Mouse (Mus musculus): ENCODE data around the gene Fam122a. TPM values are rescaled to one million over a fixed set of nuclear protein-coding genes. Genes with fewer than 3 reads are reported as not detected.

The Fam122a gene
- polyA plus RNA-seq, 1 experiment from 2014 or later: 58.6 TPM

DNA sequence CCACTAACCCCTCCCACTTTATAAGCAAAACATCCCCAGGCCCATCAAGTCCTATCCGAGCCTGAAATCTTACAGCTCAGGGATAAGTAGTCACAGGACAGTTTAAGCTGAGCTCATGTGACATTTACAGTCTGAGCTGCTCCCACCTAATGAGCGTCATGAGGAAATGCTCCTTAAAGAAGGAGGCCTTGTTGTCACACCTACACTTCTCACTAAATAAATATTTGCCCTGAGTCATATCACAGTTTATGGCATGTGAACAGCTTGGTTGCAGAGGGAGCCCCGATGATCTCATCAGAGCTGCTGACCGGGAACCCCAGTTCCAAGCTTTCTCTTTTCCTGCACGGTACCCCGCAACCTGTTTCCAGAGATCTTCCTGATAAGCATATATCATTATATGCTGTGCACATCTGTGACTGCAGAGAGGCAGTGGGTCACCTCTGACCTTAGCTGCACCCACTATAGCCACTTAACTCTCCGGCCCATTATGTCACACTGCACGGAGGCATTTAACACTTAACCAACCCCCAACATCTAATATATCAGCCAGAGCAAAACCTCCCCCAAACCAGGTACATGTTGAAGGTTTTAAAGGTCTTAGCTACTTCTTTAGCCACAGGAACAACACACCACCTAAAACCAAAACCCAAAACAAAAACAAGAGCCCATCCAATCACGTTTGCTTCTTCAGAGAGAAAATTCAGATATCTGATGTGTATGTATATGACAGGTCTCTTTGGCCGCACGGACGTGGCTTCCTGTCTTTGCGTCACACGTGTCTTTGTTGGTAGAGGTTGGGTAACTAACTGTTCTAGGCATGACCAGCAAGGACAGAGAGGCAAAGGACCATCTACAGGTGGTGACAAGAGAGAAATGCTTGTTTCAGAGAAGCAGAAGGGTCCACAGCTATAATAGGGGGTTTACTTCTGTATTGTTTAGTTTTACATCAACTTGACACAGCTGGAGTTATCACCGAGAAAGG, 37.8 kb upstream of the Fam122a start:
- no peak overlapping the region for H3K4me2 ChIP-seq (ENCODE audit: low read depth, low read length, severe bottlenecking)
- no peak overlapping the region for H3K27ac ChIP-seq (ENCODE audit: low read depth, low read length)
- ATAC-seq (replicated peaks; ENCODE audit: low FRiP score) (no peak), DNase-seq (ENCODE audit: low spot score) (no peak)
- no peaks in the 10 kb centered on the region for H3K9me3 ChIP-seq (ENCODE audit: control insufficient read depth, low read length)
- H3K36me3 ChIP-seq (ENCODE audit: control insufficient read depth, insufficient read depth, low read length): no peaks in the 10 kb centered on the region
- no peak overlapping the region for H3K9ac ChIP-seq (ENCODE audit: low read length)
- 91% methylated on average over 15 of the region's 15 CpGs for WGBS
- H3K4me1 ChIP-seq (replicated peaks; ENCODE audit: control insufficient read depth, insufficient read depth, low read length): no peaks in the 10 kb centered on the region
- no peak overlapping the region for H3K4me3 ChIP-seq (ENCODE audit: low read depth, low read length)
- H3K27me3 ChIP-seq (ENCODE audit: control insufficient read depth, insufficient read depth, low read length): no peaks in the 10 kb centered on the region

DNA sequence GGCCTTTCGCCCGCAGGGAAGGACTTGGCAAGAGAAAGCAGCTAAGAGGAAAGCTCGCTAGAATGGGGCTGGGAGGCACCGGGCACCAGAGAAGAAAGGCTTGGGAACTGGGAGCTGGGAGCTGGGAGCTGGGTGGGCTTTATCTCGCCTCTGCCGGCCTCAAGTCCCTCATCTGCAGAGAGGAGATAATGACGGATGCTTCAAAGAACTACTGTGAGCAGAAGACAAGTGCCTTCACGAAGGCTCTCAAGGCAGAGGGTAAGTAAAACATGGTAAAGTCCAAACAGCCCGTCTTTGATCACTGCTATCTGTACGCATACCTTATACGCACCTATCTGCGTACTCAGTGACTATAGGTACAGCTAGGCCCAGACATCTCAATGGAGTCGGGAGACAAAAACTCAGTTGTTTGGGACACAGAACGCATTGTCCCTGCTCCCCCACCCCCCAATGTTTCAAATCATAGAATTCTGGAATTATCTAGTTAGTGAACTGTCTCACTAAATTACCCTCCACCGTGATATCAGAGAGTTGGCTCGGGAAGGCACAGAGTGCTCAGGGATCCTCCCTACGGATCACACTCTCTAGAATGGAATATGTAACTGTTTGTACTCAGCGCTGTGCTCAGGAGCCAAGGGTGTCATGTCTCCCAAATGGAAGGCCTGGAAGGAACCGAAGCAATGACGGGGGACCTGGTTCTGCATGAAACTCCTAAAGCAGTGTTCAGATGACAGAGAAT, 36.1 kb upstream of the Fam122a start:
- Histone ChIP-seq H3K9me3 (ENCODE audit: control insufficient read depth, low read length) (no peaks in the 10 kb centered on the region), H3K36me3 (ENCODE audit: control insufficient read depth, insufficient read depth, low read length) (no peaks in the 10 kb centered on the region), H3K4me2 (ENCODE audit: low read depth, low read length, severe bottlenecking) (no peak overlapping the region), H3K9ac (ENCODE audit: low read length) (no peak overlapping the region), H3K4me1 (replicated peaks; ENCODE audit: control insufficient read depth, insufficient read depth, low read length) (no peaks in the 10 kb centered on the region), H3K27ac (ENCODE audit: low read depth, low read length) (no peak overlapping the region), H3K4me3 (ENCODE audit: low read depth, low read length) (no peak overlapping the region), H3K27me3 (ENCODE audit: control insufficient read depth, insufficient read depth, low read length) (no peaks in the 10 kb centered on the region)
- ATAC-seq (replicated peaks; ENCODE audit: low FRiP score) (no peak), DNase-seq (ENCODE audit: low spot score) (no peak)
- WGBS: 88% methylated on average over 20 of the region's 20 CpGs

DNA sequence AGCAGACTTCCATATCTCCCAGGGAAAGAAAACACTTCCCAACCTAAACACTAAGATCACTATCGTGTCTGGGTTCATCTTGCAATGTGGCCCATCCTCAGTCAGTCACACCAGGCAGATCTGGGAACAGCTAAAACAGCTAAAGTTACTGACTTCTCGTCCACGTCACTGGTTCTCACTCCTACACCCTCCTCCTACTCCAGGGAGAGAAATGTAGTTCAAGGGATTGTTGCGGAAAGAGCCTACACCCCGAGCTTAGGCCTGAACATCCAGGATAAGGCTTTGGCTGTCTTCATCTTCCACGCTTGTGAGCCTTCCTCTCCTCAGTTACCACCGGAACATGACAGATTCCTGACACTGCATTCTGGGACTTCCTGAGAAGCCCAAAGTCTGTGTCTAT, 34.8 kb upstream of the Fam122a start:
- no peak for ATAC-seq (replicated peaks; ENCODE audit: low FRiP score)
- Histone ChIP-seq H3K27ac (ENCODE audit: low read depth, low read length) (no peak overlapping the region), H3K36me3 (ENCODE audit: control insufficient read depth, insufficient read depth, low read length) (no peaks in the 10 kb centered on the region), H3K9me3 (ENCODE audit: control insufficient read depth, low read length) (no peaks in the 10 kb centered on the region), H3K4me2 (ENCODE audit: low read depth, low read length, severe bottlenecking) (no peak overlapping the region), H3K9ac (ENCODE audit: low read length) (no peak overlapping the region), H3K4me3 (ENCODE audit: low read depth, low read length) (no peak overlapping the region), H3K27me3 (ENCODE audit: control insufficient read depth, insufficient read depth, low read length) (no peaks in the 10 kb centered on the region), H3K4me1 (replicated peaks; ENCODE audit: control insufficient read depth, insufficient read depth, low read length) (peaks cover 2% of the 10 kb centered on the region; the same call in 1 of the 2 replicates)
- no peak for DNase-seq (ENCODE audit: low spot score)
- WGBS: 83% methylated on average over 7 of the region's 7 CpGs

DNA sequence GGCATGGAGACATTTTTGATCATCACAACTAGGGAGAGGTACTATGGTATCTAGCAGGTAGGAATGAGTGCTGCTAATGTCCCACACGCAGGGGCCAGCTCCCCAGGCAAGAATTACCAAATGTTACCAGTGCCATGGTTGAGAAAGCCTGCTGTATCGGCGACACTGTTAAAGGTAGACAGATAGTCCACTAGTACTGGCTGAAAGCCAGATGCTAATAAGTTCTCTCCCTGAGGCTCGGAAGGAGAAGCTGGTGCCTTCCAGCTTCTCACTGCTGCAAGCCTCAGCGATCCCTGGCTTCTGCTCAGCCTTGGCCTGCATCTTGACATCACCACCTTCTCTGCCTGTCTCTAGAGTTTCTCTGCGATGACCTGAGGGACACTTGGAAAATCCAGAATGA, 32.2 kb upstream of the Fam122a start:
- Histone ChIP-seq H3K9ac (ENCODE audit: low read length) (no peak overlapping the region), H3K27ac (ENCODE audit: low read depth, low read length) (no peak overlapping the region), H3K36me3 (ENCODE audit: control insufficient read depth, insufficient read depth, low read length) (no peaks in the 10 kb centered on the region), H3K4me3 (ENCODE audit: low read depth, low read length) (no peak overlapping the region), H3K9me3 (ENCODE audit: control insufficient read depth, low read length) (no peaks in the 10 kb centered on the region), H3K4me2 (ENCODE audit: low read depth, low read length, severe bottlenecking) (no peak overlapping the region), H3K4me1 (replicated peaks; ENCODE audit: control insufficient read depth, insufficient read depth, low read length) (peaks cover 2% of the 10 kb centered on the region; the same call in 1 of the 2 replicates), H3K27me3 (ENCODE audit: control insufficient read depth, insufficient read depth, low read length) (no peaks in the 10 kb centered on the region)
- WGBS: 89% methylated on average over 6 of the region's 6 CpGs
- DNase-seq (ENCODE audit: low spot score): no peak
- no peak for ATAC-seq (replicated peaks; ENCODE audit: low FRiP score)

DNA sequence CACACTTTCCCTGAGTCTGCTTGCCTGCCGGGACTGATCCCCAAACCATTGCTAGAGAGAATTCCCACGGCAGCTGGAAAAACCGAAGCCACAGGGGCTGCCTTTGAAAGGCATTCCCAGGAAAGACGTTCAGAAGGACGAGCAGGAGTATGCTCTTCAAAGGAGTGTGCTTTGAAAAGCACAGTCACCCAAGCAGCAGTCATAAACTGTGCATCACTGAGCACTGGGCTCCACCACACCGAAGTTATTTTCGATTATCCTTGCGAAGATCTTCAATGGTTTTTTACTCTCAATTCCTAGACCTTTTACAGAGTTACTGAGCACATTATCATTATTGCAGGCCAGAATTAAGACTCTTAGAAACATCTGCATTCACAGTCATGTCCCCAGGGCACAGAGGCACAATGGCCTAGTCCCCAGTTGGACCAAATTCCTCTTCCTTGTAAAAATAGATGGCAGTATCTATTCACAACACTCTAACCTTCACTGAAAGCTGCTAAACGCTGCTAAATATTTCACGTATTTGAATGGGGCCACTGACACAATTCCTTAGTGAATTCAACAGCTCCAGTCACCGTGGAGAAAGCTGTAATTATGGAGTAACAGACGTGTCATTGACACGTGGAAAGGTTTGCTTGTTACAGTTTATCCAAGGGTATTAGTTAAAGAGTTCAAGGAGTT, 31.1 kb upstream of the Fam122a start:
- no peaks in the 10 kb centered on the region for H3K36me3 ChIP-seq (ENCODE audit: control insufficient read depth, insufficient read depth, low read length)
- no peaks in the 10 kb centered on the region for H3K27me3 ChIP-seq (ENCODE audit: control insufficient read depth, insufficient read depth, low read length)
- H3K4me3 ChIP-seq (ENCODE audit: low read depth, low read length): no peak overlapping the region
- no peaks in the 10 kb centered on the region for H3K9me3 ChIP-seq (ENCODE audit: control insufficient read depth, low read length)
- no peak for DNase-seq (ENCODE audit: low spot score)
- no peak overlapping the region for H3K4me2 ChIP-seq (ENCODE audit: low read depth, low read length, severe bottlenecking)
- H3K9ac ChIP-seq (ENCODE audit: low read length): no peak overlapping the region
- H3K4me1 ChIP-seq (replicated peaks; ENCODE audit: control insufficient read depth, insufficient read depth, low read length): peaks cover 2% of the 10 kb centered on the region; the same call in 1 of the 2 replicates
- ATAC-seq (replicated peaks; ENCODE audit: low FRiP score): no peak
- H3K27ac ChIP-seq (ENCODE audit: low read depth, low read length): no peak overlapping the region
- 33% methylated on average over 13 of the region's 13 CpGs for WGBS

DNA sequence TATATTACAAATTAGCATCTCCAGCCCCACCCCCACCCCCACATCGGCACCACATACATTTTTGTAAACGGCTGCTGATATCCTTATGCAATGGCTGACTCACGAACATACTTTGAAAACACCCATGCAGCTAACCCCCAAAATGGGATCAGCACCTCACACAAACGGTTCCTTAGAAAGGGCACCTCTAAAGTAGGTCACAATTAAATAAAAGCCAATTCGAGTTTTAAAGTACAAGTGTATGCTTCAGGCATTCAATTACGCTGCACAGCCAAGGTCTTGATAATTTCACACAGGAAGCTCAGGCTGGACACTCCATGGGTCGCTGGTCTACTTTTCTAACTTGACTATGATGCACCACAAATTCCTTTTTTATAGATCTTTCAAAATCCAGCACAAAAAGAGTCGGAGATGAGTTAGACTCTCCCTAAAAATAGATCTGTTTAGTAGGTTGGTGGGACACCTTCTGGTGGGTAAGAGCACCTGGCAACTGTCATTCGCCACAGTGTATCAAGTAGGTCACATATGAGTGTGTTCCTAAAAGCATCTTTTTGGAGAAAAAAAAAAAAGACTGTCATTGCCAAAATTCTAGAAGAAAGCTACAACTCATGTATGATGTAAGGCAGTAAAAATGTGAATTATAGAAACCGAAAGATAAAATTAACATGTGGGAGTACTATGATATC, 25.7 kb upstream of the Fam122a start:
- no peak for ATAC-seq (replicated peaks; ENCODE audit: low FRiP score)
- H3K4me2 ChIP-seq (ENCODE audit: low read depth, low read length, severe bottlenecking): no peak overlapping the region
- no peak overlapping the region for H3K27ac ChIP-seq (ENCODE audit: low read depth, low read length)
- 83% methylated on average over 10 of the region's 10 CpGs for WGBS
- H3K9ac ChIP-seq (ENCODE audit: low read length): no peak overlapping the region
- H3K36me3 ChIP-seq (ENCODE audit: control insufficient read depth, insufficient read depth, low read length): no peaks in the 10 kb centered on the region
- no peak for DNase-seq (ENCODE audit: low spot score)
- no peaks in the 10 kb centered on the region for H3K9me3 ChIP-seq (ENCODE audit: control insufficient read depth, low read length)
- no peak overlapping the region for H3K4me3 ChIP-seq (ENCODE audit: low read depth, low read length)
- H3K4me1 ChIP-seq (replicated peaks; ENCODE audit: control insufficient read depth, insufficient read depth, low read length): peaks cover 1% of the 10 kb centered on the region; the same call in 1 of the 2 replicates
- no peaks in the 10 kb centered on the region for H3K27me3 ChIP-seq (ENCODE audit: control insufficient read depth, insufficient read depth, low read length)

DNA sequence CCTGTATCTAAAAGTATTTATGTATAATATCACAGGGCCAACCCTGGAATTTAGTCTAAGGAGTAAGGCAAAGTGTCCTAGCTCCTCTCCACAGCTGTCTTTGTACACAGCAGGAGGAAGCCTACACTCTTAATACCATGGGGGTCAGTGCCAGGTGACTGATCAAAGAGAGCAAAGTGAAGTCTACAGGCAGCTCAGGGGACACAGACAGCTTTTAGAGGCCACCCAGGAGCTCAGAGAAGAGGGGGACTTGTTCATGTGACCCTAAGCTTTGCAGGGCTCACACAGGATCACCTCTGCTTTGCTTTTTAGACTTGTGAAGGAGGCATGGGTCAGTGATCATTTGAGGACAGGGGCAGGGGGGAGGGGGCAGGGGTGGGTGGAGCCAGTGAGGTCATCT, 24.4 kb upstream of the Fam122a start:
- H3K27ac ChIP-seq (ENCODE audit: low read depth, low read length): no peak overlapping the region
- no peaks in the 10 kb centered on the region for H3K9me3 ChIP-seq (ENCODE audit: control insufficient read depth, low read length)
- no peaks in the 10 kb centered on the region for H3K27me3 ChIP-seq (ENCODE audit: control insufficient read depth, insufficient read depth, low read length)
- ATAC-seq (replicated peaks; ENCODE audit: low FRiP score): no peak
- H3K36me3 ChIP-seq (ENCODE audit: control insufficient read depth, insufficient read depth, low read length): no peaks in the 10 kb centered on the region
- no peak overlapping the region for H3K9ac ChIP-seq (ENCODE audit: low read length)
- no peak overlapping the region for H3K4me2 ChIP-seq (ENCODE audit: low read depth, low read length, severe bottlenecking)
- H3K4me3 ChIP-seq (ENCODE audit: low read depth, low read length): no peak overlapping the region
- no peak for DNase-seq (ENCODE audit: low spot score)
- no peaks in the 10 kb centered on the region for H3K4me1 ChIP-seq (replicated peaks; ENCODE audit: control insufficient read depth, insufficient read depth, low read length)

DNA sequence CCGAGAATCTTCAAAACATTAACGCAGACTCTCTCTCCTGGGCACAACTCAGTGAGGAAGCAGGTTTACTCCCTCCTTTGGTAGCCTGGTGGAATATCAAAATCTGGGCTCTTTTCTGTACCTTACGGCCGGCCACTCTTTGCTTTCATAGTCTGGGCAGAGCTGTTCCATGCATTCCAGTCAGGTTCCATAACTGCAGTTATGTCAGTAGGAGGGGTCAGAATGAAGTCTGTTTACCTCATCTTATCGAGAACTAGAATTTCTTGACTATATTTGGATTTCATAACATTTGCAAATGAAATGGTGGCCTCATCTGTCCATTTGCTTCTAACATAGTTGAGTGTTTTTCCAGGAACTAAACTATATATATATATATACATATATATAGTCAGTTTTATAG, 23.3 kb upstream of the Fam122a start:
- Histone ChIP-seq H3K4me3 (ENCODE audit: low read depth, low read length) (no peak overlapping the region), H3K36me3 (ENCODE audit: control insufficient read depth, insufficient read depth, low read length) (no peaks in the 10 kb centered on the region), H3K27me3 (ENCODE audit: control insufficient read depth, insufficient read depth, low read length) (no peaks in the 10 kb centered on the region), H3K4me1 (replicated peaks; ENCODE audit: control insufficient read depth, insufficient read depth, low read length) (no peaks in the 10 kb centered on the region), H3K9me3 (ENCODE audit: control insufficient read depth, low read length) (no peaks in the 10 kb centered on the region), H3K27ac (ENCODE audit: low read depth, low read length) (no peak overlapping the region), H3K4me2 (ENCODE audit: low read depth, low read length, severe bottlenecking) (no peak overlapping the region), H3K9ac (ENCODE audit: low read length) (no peak overlapping the region)
- no peak for DNase-seq (ENCODE audit: low spot score)
- WGBS: 88% methylated on average over 5 of the region's 5 CpGs
- no peak for ATAC-seq (replicated peaks; ENCODE audit: low FRiP score)
